Mouse (Mus musculus) stomach, postnatal 0 days (tissue): ENCODE data around the gene Pnkd. TPM values are rescaled to one million over a fixed set of nuclear protein-coding genes. Genes with fewer than 3 reads are reported as not detected.

Experiments
- ATAC-seq: fragments of 200-750 bp; cut with Nextera tagmentation; 2 replicates; pipeline ENCODE4 v1.8.0; 2017; ENCODE audit not compliant: low FRiP score, low TSS enrichment
- DNase-seq: peaks from one replicate; pipeline ENCODE4 v3.0.0-alpha.2; 2016; ENCODE audit warnings: low spot score
- H3K27ac ChIP-seq: fragments of 300-500 bp; sonication (generic); replicated peaks from 2 replicates; pipeline ENCODE4 v1.5.1; 2014; ENCODE audit warnings: mild to moderate bottlenecking, control low read depth
- H3K27me3 ChIP-seq: fragments of 300-500 bp; sonication (generic); 2 replicates; pipeline ENCODE4 v1.6.1; 2014; ENCODE audit warnings: low read length; ENCODE audit not compliant: control insufficient read depth, insufficient read depth
- H3K36me3 ChIP-seq: fragments of 300-500 bp; sonication (generic); 2 replicates; pipeline ENCODE4 v1.6.1; 2014; ENCODE audit warnings: low read length, mixed read lengths; ENCODE audit not compliant: control insufficient read depth, insufficient read depth
- H3K4me1 ChIP-seq: fragments of 300-500 bp; sonication (generic); replicated peaks from 2 replicates; pipeline ENCODE4 v1.6.1; 2014; ENCODE audit warnings: antibody characterized with exemption; ENCODE audit not compliant: control insufficient read depth, insufficient read depth
- H3K4me2 ChIP-seq: fragments of 300-500 bp; sonication (generic); replicated peaks from 2 replicates; pipeline ENCODE4 v1.6.1; 2014; ENCODE audit warnings: low read depth, mild to moderate bottlenecking, control low read depth, moderate library complexity
- H3K4me3 ChIP-seq: fragments of 300-500 bp; sonication (generic); 2 replicates; pipeline ENCODE4 v1.5.1; 2014; ENCODE audit warnings: low read depth, low read length, control low read depth
- H3K9ac ChIP-seq: fragments of 300-500 bp; sonication (generic); 2 replicates; pipeline ENCODE4 v1.6.1; 2014; ENCODE audit warnings: mild to moderate bottlenecking, low read length, control low read depth, mixed read lengths
- H3K9me3 ChIP-seq: fragments of 300-500 bp; sonication (generic); 2 replicates; pipeline ENCODE4 v1.6.1; 2016; ENCODE audit warnings: low read length; ENCODE audit not compliant: control insufficient read depth
- CTCF ChIP-seq: IDR thresholded peaks from 2 replicates; pipeline ENCODE4 v1.5.1; 2016; ENCODE audit warnings: antibody characterized with exemption, low read depth, mild to moderate bottlenecking, moderate library complexity
- EP300 ChIP-seq: optimal IDR thresholded peaks from 2 replicates; pipeline ENCODE3; 2016; ENCODE audit warnings: antibody characterized with exemption
- WGBS: fragments of 180-500 bp; shearing (Covaris S2); extraction: QIAGEN DNeasy Blood & Tissue Kit; methylation state at CpG from one replicate; pipeline ENCODE4 v1.1.7; 2014; 5-methylcytosine and 5-hydroxymethylcytosine counted together
- polyA plus RNA-seq: library from polyadenylated mRNA; unstranded; fragments of >200 nt; fragmentation: Nextera tagmentation; extraction: Ambion mirVana; gene quantifications from 2 replicates; pipeline ENCODE4 v1.2.1, GENCODE M21; 2015

Gene Pnkd
- polyA plus RNA-seq, 1 experiment from 2014 or later = 84.8 TPM

DNA sequence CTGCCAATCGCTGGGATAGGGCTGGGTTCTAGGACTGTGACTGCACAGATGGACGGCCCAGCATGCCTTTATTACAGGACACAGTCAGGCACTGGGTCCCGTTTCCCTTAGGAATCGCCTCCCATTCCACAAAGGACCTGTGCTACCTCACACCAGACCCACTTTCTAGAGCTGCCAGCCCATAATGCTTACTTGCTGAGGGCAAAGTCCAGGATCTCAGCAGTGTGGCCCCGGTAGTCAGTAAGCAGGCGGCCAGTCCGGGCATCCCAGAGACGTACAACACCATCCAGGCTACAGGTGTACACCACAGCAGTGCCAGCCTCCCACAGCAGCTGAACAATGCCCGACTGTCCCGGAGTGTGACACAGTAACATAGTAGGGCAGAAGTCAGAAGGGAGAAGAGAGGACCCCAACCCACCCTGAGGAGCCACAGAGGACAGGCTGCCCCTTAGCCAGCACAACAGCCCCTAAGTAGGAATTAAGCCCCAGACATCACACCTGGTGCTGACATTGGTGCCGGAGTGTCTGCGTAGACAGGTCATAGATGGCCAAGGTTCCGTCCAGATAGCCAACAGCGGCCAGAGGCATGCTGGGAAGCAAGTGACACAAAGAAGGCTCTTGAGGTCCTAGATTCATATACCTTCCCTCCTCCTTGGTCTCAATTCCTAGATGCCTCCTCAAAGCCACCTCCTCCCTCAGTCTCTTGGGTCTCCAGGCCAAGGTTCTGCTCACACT, 4.0 kb upstream of the Pnkd start:
- H3K4me1 ChIP-seq = 0 out of 2 replicates have a peak, but pooled peaks cover 5% of the 10 kb centered on the region
- WGBS = 91% methylated on average over 14 of the region's 14 CpGs
- no peak for DNase-seq
- no peaks in the 10 kb centered on the region for H3K9me3 ChIP-seq
- H3K4me2 ChIP-seq = no peak overlapping the region
- no peak overlapping the region for H3K27ac ChIP-seq
- peaks cover 21% of the 10 kb centered on the region for H3K36me3 ChIP-seq
- no peaks in the 10 kb centered on the region for H3K27me3 ChIP-seq
- ATAC-seq = no peak
- no peak overlapping the region for H3K9ac ChIP-seq
- no peak overlapping the region for H3K4me3 ChIP-seq
- TF ChIP-seq EP300 = no peak
- no peak for TF ChIP-seq CTCF

GRCm38 (mm10) chr1:74281372-74281771, 3.4 kb upstream of the Pnkd start:
- no peak overlapping the region for H3K4me2 ChIP-seq
- WGBS = 81% methylated on average over 2 of the region's 2 CpGs
- H3K4me1 ChIP-seq = 0 out of 2 replicates have a peak, but pooled peaks cover 5% of the 10 kb centered on the region
- H3K27ac ChIP-seq = no peak overlapping the region
- H3K9me3 ChIP-seq = no peaks in the 10 kb centered on the region
- no peak overlapping the region for H3K4me3 ChIP-seq
- no peak for ATAC-seq
- peaks cover 21% of the 10 kb centered on the region for H3K36me3 ChIP-seq
- no peak overlapping the region for H3K9ac ChIP-seq
- no peaks in the 10 kb centered on the region for H3K27me3 ChIP-seq
- DNase-seq = no peak
- TF ChIP-seq CTCF (no peak), EP300 (no peak)

GRCm38 (mm10) chr1:74281886-74282285, 2.8 kb upstream of the Pnkd start:
- DNase-seq (no peak), ATAC-seq (no peak)
- Histone ChIP-seq H3K27me3 (no peaks in the 10 kb centered on the region), H3K4me3 (no peak overlapping the region), H3K9ac (no peak overlapping the region), H3K9me3 (no peaks in the 10 kb centered on the region), H3K4me1 (0 out of 2 replicates have a peak, but pooled peaks cover 5% of the 10 kb centered on the region), H3K4me2 (no peak overlapping the region), H3K36me3 (peaks cover 21% of the 10 kb centered on the region), H3K27ac (no peak overlapping the region)
- TF ChIP-seq EP300 = no peak
- TF ChIP-seq CTCF = no peak
- WGBS = 97% methylated on average over 8 of the region's 8 CpGs

GRCm38 (mm10) chr1:74282896-74283625, 1.7 kb upstream of the Pnkd start:
- no peak overlapping the region for H3K9ac ChIP-seq
- no peak for ATAC-seq

GRCm38 (mm10) chr1:74283686-74284463, 855 bp upstream of the Pnkd start:
- Histone ChIP-seq H3K27me3 (no peaks in the 10 kb centered on the region), H3K4me3 (peak overlapping the region; percentile 78), H3K27ac (peak overlapping the region; percentile 84), H3K9ac (peak overlapping the region; percentile 78), H3K36me3 (peaks cover 22% of the 10 kb centered on the region), H3K9me3 (no peaks in the 10 kb centered on the region), H3K4me1 (0 out of 2 replicates have a peak, but pooled peaks cover 5% of the 10 kb centered on the region), H3K4me2 (peak overlapping the region; percentile 74)
- DNase-seq = peak; percentile 70
- peak; percentile 27 for ATAC-seq
- WGBS = 13% methylated on average over 13 of the region's 15 CpGs
- no peak for TF ChIP-seq CTCF
- TF ChIP-seq EP300 = no peak

More at GRCm38 (mm10) chr1:74282896-74283625, 1.7 kb upstream of the Pnkd start:
- Histone ChIP-seq H3K4me1 (0 out of 2 replicates have a peak, but pooled peaks cover 5% of the 10 kb centered on the region), H3K9me3 (no peaks in the 10 kb centered on the region), H3K27me3 (no peaks in the 10 kb centered on the region), H3K4me2 (no peak overlapping the region), H3K36me3 (peaks cover 21% of the 10 kb centered on the region), H3K4me3 (no peak overlapping the region), H3K27ac (no peak overlapping the region)
- no peak for DNase-seq
- TF ChIP-seq CTCF (no peak), EP300 (no peak)
- WGBS = 80% methylated on average over 10 of the region's 10 CpGs
